Mouse (Mus musculus) adrenal gland, adult 8-10 months (tissue): ENCODE data around the gene Ctss. TPM values are rescaled to one million over a fixed set of nuclear protein-coding genes. Genes with fewer than 3 reads are reported as not detected.

ENCODE experiments used
- DNase-seq: peaks from one replicate; pipeline ENCODE4 v3.0.0; 2022
- total RNA-seq, 4 experiments: library from RNA; stranded (reverse); gene quantifications; 2 replicates each; pipeline ENCODE4 v1.2.4; 2022

The Ctss gene
- total RNA-seq, result 100 to 1,000 TPM in 2 of 4 experiments, 10 to 100 TPM in 2; 52.8 to 131 (median 95.6) TPM

- no peak for DNase-seq
These were observed at the start of gene Ctss for GRCm38 (mm10) chr3:95526622-95527211. Gene Ctss (plus strand): TSS chr3:95526786.

- DNase-seq, result no peak
These were observed 47.6 kb upstream of the Ctss start for GRCm38 (mm10) chr3:95478966-95479365.

- DNase-seq, result no peak
These were observed 40.2 kb upstream of the Ctss start for GRCm38 (mm10) chr3:95486421-95486820.

- no peak for DNase-seq
These were observed 37.9 kb upstream of the Ctss start for GRCm38 (mm10) chr3:95488679-95489078.

GRCm38 (mm10) chr3:95490238-95490637 lies 36.3 kb upstream of the Ctss start:
- no peak for DNase-seq

GRCm38 (mm10) chr3:95494342-95494741 lies 32.2 kb upstream of the Ctss start:
- DNase-seq, result peak; percentile 19

- DNase-seq, result no peak
These were observed 28.4 kb upstream of the Ctss start for GRCm38 (mm10) chr3:95498229-95498628.

GRCm38 (mm10) chr3:95499024-95499423 lies 27.6 kb upstream of the Ctss start, which contains the start of gene Ctsk:
Gene Ctsk (plus strand): TSS chr3:95499256.
- DNase-seq, result no peak

- no peak for DNase-seq
These were observed 27.0 kb upstream of the Ctss start for GRCm38 (mm10) chr3:95499496-95500140.

- DNase-seq, result no peak
These were observed 24.3 kb upstream of the Ctss start for GRCm38 (mm10) chr3:95502312-95502711.

GRCm38 (mm10) chr3:95509348-95509747 lies 17.2 kb upstream of the Ctss start:
- DNase-seq, result no peak

GRCm38 (mm10) chr3:95511611-95512180 lies 14.9 kb upstream of the Ctss start:
- no peak for DNase-seq

GRCm38 (mm10) chr3:95516614-95517041 lies 10.0 kb upstream of the Ctss start:
- no peak for DNase-seq

- peak; percentile 48 for DNase-seq
These were observed 9.1 kb upstream of the Ctss start for GRCm38 (mm10) chr3:95517493-95517898.

GRCm38 (mm10) chr3:95518891-95519290 lies 7.7 kb upstream of the Ctss start:
- no peak for DNase-seq

- no peak for DNase-seq
These were observed 7.3 kb upstream of the Ctss start for GRCm38 (mm10) chr3:95519315-95519714.

GRCm38 (mm10) chr3:95520100-95520499 lies 6.5 kb upstream of the Ctss start:
- no peak for DNase-seq

- no peak for DNase-seq
These were observed 5.4 kb upstream of the Ctss start for GRCm38 (mm10) chr3:95521168-95521567.

GRCm38 (mm10) chr3:95523662-95524061 lies 2.9 kb upstream of the Ctss start:
- no peak for DNase-seq

GRCm38 (mm10) chr3:95524673-95525072 lies 1.9 kb upstream of the Ctss start:
- DNase-seq, result no peak

- DNase-seq, result no peak
These were observed 475 bp upstream of the Ctss start for GRCm38 (mm10) chr3:95526111-95526510.

GRCm38 (mm10) chr3:95529814-95530213 lies 3.2 kb downstream of the Ctss start:
- DNase-seq, result no peak

GRCm38 (mm10) chr3:95531025-95531424 lies 4.4 kb downstream of the Ctss start:
- DNase-seq, result no peak

- DNase-seq, result no peak
These were observed 6.8 kb downstream of the Ctss start for GRCm38 (mm10) chr3:95533364-95533763.
